Mouse (Mus musculus) spleen, adult 2 months (tissue): Measurements from ENCODE around the gene Acd. TPM values are rescaled to one million over a fixed set of nuclear protein-coding genes. Genes with fewer than 3 reads are reported as not detected.

ENCODE experiments used
- DNase-seq, 2 experiments: peaks; one replicate each; pipeline versions ENCODE4 v3.0.0 to v3.0.0-alpha.2; 2012 to 2021; ENCODE audit warnings: low spot score in 2 of 2, low read depth in 1 of 2
- H3K27ac ChIP-seq: fragments of 200-500 bp; 2 replicates; pipeline ENCODE4 v1.5.1; 2012; ENCODE audit warnings: low read length, inconsistent platforms; ENCODE audit not compliant: insufficient read depth
- H3K27me3 ChIP-seq: fragments of 200-500 bp; 2 replicates; pipeline ENCODE4 v1.6.1; 2012; ENCODE audit warnings: mild to moderate bottlenecking, moderate library complexity, low read length, inconsistent platforms; ENCODE audit not compliant: control insufficient read depth, insufficient read depth
- H3K36me3 ChIP-seq: fragments of 200-500 bp; 2 replicates; pipeline ENCODE4 v1.6.1; 2012; ENCODE audit warnings: mild to moderate bottlenecking, low read length, inconsistent platforms; ENCODE audit not compliant: control insufficient read depth, insufficient read depth
- H3K4me1 ChIP-seq: fragments of 200-500 bp; 2 replicates; pipeline ENCODE4 v1.6.1; 2011; ENCODE audit warnings: inconsistent platforms; ENCODE audit not compliant: control insufficient read depth, insufficient read depth, insufficient read length
- H3K4me3 ChIP-seq: fragments of 200-500 bp; 2 replicates; pipeline ENCODE4 v1.5.1; 2011; ENCODE audit warnings: mild to moderate bottlenecking, inconsistent platforms; ENCODE audit not compliant: insufficient read depth, insufficient read length; ENCODE audit errors: extremely low read depth
- CTCF ChIP-seq: fragments of 200-500 bp; IDR thresholded peaks from 2 replicates; pipeline ENCODE4 v1.5.1; 2011; ENCODE audit warnings: mild to moderate bottlenecking, inconsistent platforms; ENCODE audit not compliant: insufficient read depth, insufficient read length, insufficient replicate concordance; ENCODE audit errors: extremely low read depth
- POLR2A ChIP-seq: fragments of 200-500 bp; IDR thresholded peaks from 2 replicates; pipeline ENCODE4 v1.6.1; 2011; ENCODE audit warnings: low read depth, low read length, inconsistent platforms
- WGBS: fragments of 180-500 bp; shearing (Covaris S2); methylation state at CpG from one replicate; pipeline ENCODE4 v1.1.7; 2018; 5-methylcytosine and 5-hydroxymethylcytosine counted together
- polyA plus RNA-seq: library from polyadenylated mRNA; depleted of rRNA; stranded (reverse); fragments of >200 nt; gene quantifications from 2 replicates; pipeline ENCODE4 v1.2.3, GENCODE M21; 2012

Acd gene
- polyA plus RNA-seq, 1 experiment, result 47.3 TPM

GRCm38 (mm10) chr8:105688242-105688752 lies 12.6 kb downstream of the Acd start:
- 82% methylated on average over 14 of the region's 14 CpGs for WGBS
- H3K27ac ChIP-seq, result no peak overlapping the region
- peaks cover 25% of the 10 kb centered on the region for H3K36me3 ChIP-seq
- DNase-seq, result no peak
- H3K27me3 ChIP-seq, result no peaks in the 10 kb centered on the region
- H3K4me1 ChIP-seq, result no peaks in the 10 kb centered on the region; the same call in 1 of the 2 replicates
- no peak overlapping the region for H3K4me3 ChIP-seq
- TF ChIP-seq POLR2A (no peak), CTCF (no peak)

- DNase-seq, result no peak
- no peaks in the 10 kb centered on the region; the same call in 1 of the 2 replicates for H3K4me1 ChIP-seq
- no peak overlapping the region for H3K27ac ChIP-seq
- H3K27me3 ChIP-seq, result no peaks in the 10 kb centered on the region
- peaks cover 20% of the 10 kb centered on the region for H3K36me3 ChIP-seq
- no peak overlapping the region for H3K4me3 ChIP-seq
- no peak for TF ChIP-seq CTCF
- TF ChIP-seq POLR2A, result no peak
- 86% methylated on average over 8 of the region's 8 CpGs for WGBS
Observed at GRCm38 (mm10) chr8:105687512-105687911, 13.4 kb downstream of the Acd start.

GRCm38 (mm10) chr8:105686551-105686950 lies 14.4 kb downstream of the Acd start:
- 13% methylated on average over 6 of the region's 6 CpGs for WGBS
- peak overlapping the region; percentile 63; the same call in 1 of the 2 replicates for H3K4me3 ChIP-seq
- no peaks in the 10 kb centered on the region for H3K27me3 ChIP-seq
- H3K36me3 ChIP-seq, result peaks cover 17% of the 10 kb centered on the region; the same call in 1 of the 2 replicates
- peak overlapping the region; percentile 93 for H3K27ac ChIP-seq
- H3K4me1 ChIP-seq, result no peaks in the 10 kb centered on the region; the same call in 1 of the 2 replicates
- DNase-seq, result no peak
- TF ChIP-seq POLR2A (no peak), CTCF (no peak)

GRCm38 (mm10) chr8:105685796-105686308 lies 15.1 kb downstream of the Acd start, which contains the start of gene Carmil2:
TSS of gene Carmil2 (plus strand) at chr8:105686274.
- peak; percentile 63 to 86 for DNase-seq
- peaks cover 18% of the 10 kb centered on the region for H3K36me3 ChIP-seq

GRCm38 (mm10) chr8:105685325-105685724 lies 15.6 kb downstream of the Acd start:
- 47% methylated on average over 7 of the region's 7 CpGs for WGBS
- Histone ChIP-seq H3K27me3 (no peaks in the 10 kb centered on the region), H3K27ac (peak overlapping the region; percentile 93), H3K4me3 (peak overlapping the region; percentile 63; the same call in 1 of the 2 replicates), H3K36me3 (peaks cover 19% of the 10 kb centered on the region), H3K4me1 (no peaks in the 10 kb centered on the region; the same call in 1 of the 2 replicates)
- no peak for TF ChIP-seq POLR2A
- no peak for TF ChIP-seq CTCF
- no peak for DNase-seq

More at GRCm38 (mm10) chr8:105685796-105686308, 15.1 kb downstream of the Acd start, which contains the start of gene Carmil2:
- 2% methylated on average over 26 of the region's 26 CpGs for WGBS
- Histone ChIP-seq H3K27ac (peak within 1 kb of the TSS; percentile 93), H3K4me1 (no peaks in the 10 kb centered on the region; the same call in 1 of the 2 replicates), H3K27me3 (no peaks in the 10 kb centered on the region), H3K4me3 (peak within 1 kb of the TSS; percentile 63)
- TF ChIP-seq CTCF (peak; percentile 85; the same call in 1 of the 2 replicates), POLR2A (peak; percentile 66)

- peaks cover 48% of the 10 kb centered on the region for H3K36me3 ChIP-seq
- DNase-seq, result no peak
- WGBS, result 97% methylated on average over 1 of the region's 1 CpGs
Observed at GRCm38 (mm10) chr8:105677891-105678290, 23.0 kb downstream of the Acd start.

GRCm38 (mm10) chr8:105661167-105661566 lies 39.7 kb downstream of the Acd start:
- Histone ChIP-seq H3K36me3 (peaks cover 17% of the 10 kb centered on the region), H3K4me1 (no peaks in the 10 kb centered on the region), H3K27me3 (no peaks in the 10 kb centered on the region), H3K4me3 (no peak overlapping the region), H3K27ac (no peak overlapping the region)
- WGBS, result 60% methylated on average over 3 of the region's 3 CpGs
- DNase-seq, result peak; percentile 19 to 37
- no peak for TF ChIP-seq POLR2A
- no peak for TF ChIP-seq CTCF

More at GRCm38 (mm10) chr8:105677891-105678290, 23.0 kb downstream of the Acd start:
- no peak overlapping the region for H3K4me3 ChIP-seq
- H3K27me3 ChIP-seq, result no peaks in the 10 kb centered on the region
- no peak overlapping the region for H3K27ac ChIP-seq
- TF ChIP-seq POLR2A, result no peak
- TF ChIP-seq CTCF, result no peak
- H3K4me1 ChIP-seq, result no peaks in the 10 kb centered on the region
